Mouse (Mus musculus): ENCODE results near the gene Ttyh3.

Gene Ttyh3

GRCm38 (mm10) chr5:140609511-140610272 is 39.1 kb downstream of the Ttyh3 start:
- no peak for DNase-seq (ENCODE audit: low read depth, low spot score)

DNA sequence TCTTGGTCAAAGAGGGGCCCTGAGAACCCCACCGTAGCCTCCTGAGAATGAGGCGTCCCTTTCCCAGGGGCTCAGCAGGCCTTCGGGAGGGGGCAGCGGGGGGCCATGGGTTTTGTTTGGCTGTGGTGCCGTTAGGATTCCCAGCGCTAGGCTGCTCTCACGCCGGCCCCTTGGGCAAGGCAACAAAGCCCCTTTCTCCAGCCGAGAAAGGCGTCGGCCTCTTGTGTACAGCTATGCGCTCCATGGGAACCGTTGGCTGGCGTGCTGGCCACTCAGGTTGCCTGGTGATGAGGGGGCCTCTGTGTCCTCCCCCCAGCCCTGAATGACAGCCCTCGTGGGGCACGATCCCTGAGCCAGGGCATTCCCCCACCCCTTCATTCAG is 40.2 kb downstream of the Ttyh3 start:
- peak; percentile 59 for DNase-seq (ENCODE audit: low read depth, low spot score)

GRCm38 (mm10) chr5:140607836-140608633 is 40.8 kb downstream of the Ttyh3 start:
- DNase-seq (ENCODE audit: low read depth, low spot score): no peak

DNA sequence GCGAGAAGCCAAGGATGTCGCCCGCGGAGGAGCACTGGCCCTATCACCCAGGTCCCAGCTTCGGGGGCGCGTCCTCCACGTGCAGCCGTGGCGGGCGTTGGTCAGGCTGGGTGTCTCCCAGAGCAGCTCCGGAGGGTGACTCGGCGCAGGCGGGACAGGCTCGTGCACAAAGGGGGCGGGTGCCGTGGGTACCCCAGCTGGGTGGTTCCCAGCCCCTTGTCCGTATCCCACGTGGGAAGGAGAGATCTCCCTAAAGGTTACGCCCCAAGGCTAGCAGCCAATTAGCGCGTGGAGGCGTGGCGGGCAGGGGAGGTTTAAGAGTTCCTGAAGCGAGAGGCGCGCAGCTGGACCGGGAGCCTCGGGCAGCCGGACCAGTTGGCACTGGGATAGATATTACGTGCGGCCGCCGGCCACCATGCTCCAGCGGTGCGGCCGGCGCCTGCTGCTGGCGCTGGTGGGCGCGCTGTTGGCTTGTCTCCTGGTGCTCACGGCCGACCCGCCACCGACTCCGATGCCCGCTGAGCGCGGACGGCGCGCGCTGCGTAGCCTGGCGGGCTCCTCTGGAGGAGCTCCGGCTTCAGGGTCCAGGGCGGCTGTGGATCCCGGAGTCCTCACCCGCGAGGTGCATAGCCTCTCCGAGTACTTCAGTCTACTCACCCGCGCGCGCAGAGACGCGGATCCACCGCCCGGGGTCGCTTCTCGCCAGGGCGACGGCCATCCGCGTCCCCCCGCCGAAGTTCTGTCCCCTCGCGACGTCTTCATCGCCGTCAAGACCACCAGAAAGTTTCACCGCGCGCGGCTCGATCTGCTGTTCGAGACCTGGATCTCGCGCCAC is 41.6 kb downstream of the Ttyh3 start, which contains the start of gene Lfng:
TSS of gene Lfng (plus strand) at position 320 of the 835 bp plus-strand sequence.
- DNase-seq (ENCODE audit: low read depth, low spot score): peak; percentile 95

DNA sequence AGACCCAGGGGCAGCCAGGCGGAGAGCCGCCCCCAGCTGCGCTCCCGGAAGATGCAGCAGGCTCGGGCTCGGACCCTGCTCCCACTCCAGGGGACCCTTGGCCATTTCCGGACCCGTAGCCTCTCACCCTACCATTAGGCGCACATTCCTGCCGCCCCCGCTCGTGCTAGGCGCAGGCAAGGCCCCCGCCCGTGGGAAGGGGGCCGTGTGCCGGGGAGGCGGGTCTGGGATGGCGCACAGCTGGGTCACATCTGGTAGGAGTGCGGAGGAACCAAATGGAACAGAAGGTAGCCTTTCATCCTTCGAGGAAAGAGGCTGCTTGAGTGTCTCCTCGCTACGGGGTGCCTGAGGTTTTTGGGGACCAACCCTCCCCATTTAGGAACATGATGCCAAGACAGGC is 42.4 kb downstream of the Ttyh3 start:
- peak; percentile 52 for DNase-seq (ENCODE audit: low read depth, low spot score)

GRCm38 (mm10) chr5:140605228-140605627 is 43.6 kb downstream of the Ttyh3 start:
- DNase-seq (ENCODE audit: low read depth, low spot score): peak; percentile 56

- DNase-seq (ENCODE audit: low read depth, low spot score): no peak
Measured at GRCm38 (mm10) chr5:140604386-140604785, 44.4 kb downstream of the Ttyh3 start.

GRCm38 (mm10) chr5:140602540-140602939 is 46.3 kb downstream of the Ttyh3 start:
- no peak for DNase-seq (ENCODE audit: low read depth, low spot score)

DNA sequence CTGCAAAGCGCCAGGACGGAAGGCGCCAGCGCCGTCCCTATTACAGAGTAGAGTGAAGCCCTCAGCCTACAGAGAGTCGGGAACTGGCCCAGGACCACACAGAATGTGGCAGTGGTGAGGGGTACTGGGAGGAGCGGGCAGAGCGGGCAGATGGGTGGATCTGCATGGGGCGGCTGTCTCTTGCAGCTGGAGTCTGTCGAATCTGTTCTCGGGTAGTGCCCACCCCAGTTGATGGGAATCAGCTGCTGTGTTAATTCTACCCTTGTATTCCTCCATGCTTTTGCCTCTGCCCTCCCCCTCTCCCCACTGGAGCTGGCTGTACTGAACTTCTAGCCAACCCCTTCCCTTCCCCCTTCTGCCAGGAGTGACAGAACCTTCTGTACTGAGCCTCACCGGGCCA is 47.1 kb downstream of the Ttyh3 start:
- DNase-seq (ENCODE audit: low read depth, low spot score): no peak

- DNase-seq (ENCODE audit: low read depth, low spot score): no peak
Measured at GRCm38 (mm10) chr5:140599939-140600338, 48.9 kb downstream of the Ttyh3 start.

DNA sequence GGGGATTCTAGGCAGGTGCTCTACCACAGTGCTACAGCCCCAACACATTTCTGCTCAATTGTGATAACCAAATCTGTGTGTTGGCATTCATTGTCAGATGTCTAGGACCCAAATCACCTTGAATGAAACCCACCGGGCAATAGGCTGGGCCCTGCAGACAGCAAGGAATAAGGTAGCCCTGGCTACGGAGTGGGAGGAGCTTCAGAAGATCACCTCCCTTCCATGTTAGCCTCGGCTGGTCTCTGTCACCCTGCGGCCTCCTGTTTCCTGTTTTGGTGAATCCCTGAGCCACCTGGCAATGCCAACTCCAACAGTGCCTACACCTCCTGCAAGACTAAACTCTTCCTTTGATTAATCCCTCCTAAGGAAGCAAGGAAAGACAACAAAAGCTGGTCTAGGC is 51.0 kb downstream of the Ttyh3 start:
- no peak for DNase-seq (ENCODE audit: low read depth, low spot score)

DNA sequence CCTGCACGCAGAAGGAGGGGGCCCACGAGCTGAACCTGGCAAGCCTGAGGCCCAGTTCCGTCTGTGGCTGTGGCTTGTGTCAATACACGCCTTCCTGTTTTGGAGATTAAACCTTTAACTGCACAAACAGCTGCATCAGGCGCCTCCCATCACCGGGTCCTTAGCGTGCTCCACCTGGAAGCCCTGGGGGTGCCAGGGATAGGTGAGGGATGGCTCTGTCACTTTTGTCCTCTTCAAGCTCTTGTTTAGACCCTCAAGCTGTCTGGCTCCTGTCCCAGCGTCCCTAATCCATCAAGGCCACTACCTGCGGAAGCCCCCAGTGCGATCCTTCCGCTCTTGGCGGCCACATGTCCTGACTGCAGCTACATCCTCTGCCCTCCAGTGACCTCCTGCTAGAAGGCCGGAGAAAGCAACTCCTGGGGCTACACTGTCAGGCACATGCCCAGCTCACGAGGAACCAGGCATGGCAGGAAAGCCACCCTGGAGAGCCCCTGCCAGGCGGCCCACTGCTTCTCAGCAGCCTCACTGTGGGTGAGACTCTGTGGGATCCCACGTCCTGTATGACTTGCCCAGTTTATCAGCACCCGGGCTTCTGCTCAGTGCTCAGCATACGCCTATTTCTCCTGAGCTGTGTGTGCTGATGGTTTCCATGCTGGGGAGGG is 51.8 kb downstream of the Ttyh3 start:
- no peak for DNase-seq (ENCODE audit: low read depth, low spot score)

GRCm38 (mm10) chr5:140596426-140596825 is 52.4 kb downstream of the Ttyh3 start:
- DNase-seq (ENCODE audit: low read depth, low spot score): no peak

DNA sequence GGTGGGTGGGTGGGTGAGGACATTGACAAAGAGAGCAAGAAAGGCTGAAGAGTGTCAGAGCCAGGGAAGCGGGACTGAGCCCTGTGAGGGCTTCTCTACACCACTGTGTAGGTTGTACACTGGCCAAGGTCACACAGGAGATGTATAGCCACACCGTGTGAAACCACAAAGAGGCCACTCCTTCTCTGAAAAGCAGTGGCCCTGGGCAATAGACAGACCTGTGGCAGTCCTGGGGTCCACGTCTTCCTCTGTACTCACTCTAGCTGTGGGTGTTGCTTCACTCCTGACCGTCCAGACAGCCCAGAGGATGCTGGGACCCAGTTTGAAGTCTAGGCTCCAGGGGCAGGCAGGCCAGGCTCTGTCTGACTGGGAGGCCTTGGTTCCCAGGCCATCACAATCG is 54.0 kb downstream of the Ttyh3 start:
- DNase-seq (ENCODE audit: low read depth, low spot score): no peak

- DNase-seq (ENCODE audit: low read depth, low spot score): no peak
Measured at GRCm38 (mm10) chr5:140589082-140589774, 59.6 kb downstream of the Ttyh3 start.

- peak; percentile 83 for DNase-seq (ENCODE audit: low read depth, low spot score)
Measured at GRCm38 (mm10) chr5:140583732-140584368, 65.0 kb downstream of the Ttyh3 start.

- peak; percentile 47 for DNase-seq (ENCODE audit: low read depth, low spot score)
Measured at GRCm38 (mm10) chr5:140582995-140583731, 65.7 kb downstream of the Ttyh3 start.

DNA sequence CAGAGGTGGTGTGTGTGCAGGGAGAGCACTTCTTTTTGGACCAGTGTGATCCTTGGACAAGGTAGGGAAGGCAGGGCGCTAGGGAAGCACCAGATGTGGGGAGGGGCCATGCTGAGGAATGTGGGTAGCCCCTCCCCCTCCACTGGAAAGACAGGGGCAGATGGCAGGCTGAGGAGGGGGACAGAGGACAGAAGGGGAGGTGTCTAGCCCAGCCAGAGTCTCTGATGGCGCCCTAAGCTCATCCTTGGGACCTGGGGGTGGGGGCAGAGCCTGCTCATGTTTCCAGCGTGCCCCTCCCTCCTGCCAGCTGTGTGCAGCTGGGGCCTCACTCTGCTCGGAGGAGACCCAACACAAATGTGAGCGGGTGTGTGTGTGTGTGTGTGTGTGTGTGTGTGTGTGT is 67.3 kb downstream of the Ttyh3 start:
- DNase-seq (ENCODE audit: low read depth, low spot score): peak; percentile 83

DNA sequence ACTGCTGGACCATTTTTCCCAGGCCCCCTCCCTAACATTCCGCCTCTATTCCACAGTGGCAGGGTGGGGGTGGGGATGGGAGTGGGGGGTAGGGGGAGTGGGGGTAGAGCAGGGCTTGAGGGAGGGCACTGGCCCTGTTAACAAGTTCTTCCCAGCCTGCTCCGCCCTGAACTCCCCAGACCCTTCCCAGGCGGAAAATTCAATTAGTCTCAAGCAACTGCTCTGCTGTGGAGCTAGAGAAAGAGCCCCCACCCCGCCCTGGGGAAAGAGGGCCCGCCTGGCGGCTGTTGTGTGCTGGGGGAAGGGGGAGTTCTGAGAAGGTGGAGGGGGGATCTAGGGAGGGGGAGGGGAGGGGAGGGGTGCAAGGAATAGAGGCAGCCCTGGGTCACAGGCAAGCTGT is 69.1 kb downstream of the Ttyh3 start:
- peak; percentile 81 for DNase-seq (ENCODE audit: low read depth, low spot score)

GRCm38 (mm10) chr5:140579221-140579620 is 69.6 kb downstream of the Ttyh3 start:
- no peak for DNase-seq (ENCODE audit: low read depth, low spot score)
